Mouse (Mus musculus) hindbrain, embryonic 15.5 days (tissue): ENCODE results near the gene Asap3. TPM values are rescaled to one million over a fixed set of nuclear protein-coding genes. Genes with fewer than 3 reads are reported as not detected.

ENCODE experiments used
- ATAC-seq: fragments of 200-750 bp; cut with Nextera tagmentation; 2 replicates; pipeline ENCODE4 v1.8.0; 2017; ENCODE audit warnings: low read depth, moderate number of reproducible peaks, moderate TSS enrichment; ENCODE audit not compliant: low FRiP score
- H3K27ac ChIP-seq: fragments of 300-500 bp; sonication (generic); replicated peaks from 2 replicates; pipeline ENCODE4 v1.5.1; 2015; ENCODE audit warnings: mild to moderate bottlenecking, inconsistent platforms
- H3K27me3 ChIP-seq: fragments of 300-500 bp; sonication (generic); 2 replicates; pipeline ENCODE4 v1.6.1; 2015; ENCODE audit warnings: control low read depth, inconsistent platforms
- H3K36me3 ChIP-seq: fragments of 300-500 bp; sonication (generic); 2 replicates; pipeline ENCODE4 v1.6.1; 2015; ENCODE audit warnings: control low read depth, inconsistent platforms
- H3K4me1 ChIP-seq: fragments of 300-500 bp; sonication (generic); replicated peaks from 2 replicates; pipeline ENCODE4 v1.6.1; 2015; ENCODE audit warnings: control low read depth, inconsistent platforms
- H3K4me2 ChIP-seq: fragments of 300-500 bp; sonication (generic); 2 replicates; pipeline ENCODE4 v1.6.1; 2015; ENCODE audit warnings: moderate library complexity, mild to moderate bottlenecking, inconsistent platforms
- H3K4me3 ChIP-seq: fragments of 300-500 bp; sonication (generic); 2 replicates; pipeline ENCODE4 v1.5.1; 2015; ENCODE audit warnings: mild to moderate bottlenecking, inconsistent platforms
- H3K9ac ChIP-seq: fragments of 300-500 bp; sonication (generic); 2 replicates; pipeline ENCODE4 v1.6.1; 2015; ENCODE audit warnings: inconsistent platforms
- H3K9me3 ChIP-seq: fragments of 300-500 bp; sonication (generic); 2 replicates; pipeline ENCODE4 v1.6.1; 2016; ENCODE audit warnings: control low read depth, inconsistent platforms
- WGBS: fragments of 180-500 bp; shearing (Covaris S2); methylation state at CpG from one replicate; pipeline ENCODE4 v1.1.7; 2015; 5-methylcytosine and 5-hydroxymethylcytosine counted together
- polyA plus RNA-seq: library from polyadenylated mRNA; unstranded; fragments of >200 nt; fragmentation: Nextera tagmentation; extraction: Ambion mirVana; gene quantifications from 2 replicates; pipeline ENCODE4 v1.2.1, GENCODE M21; 2015

The Asap3 gene
- polyA plus RNA-seq, 1 experiment from 2014 or later = 5.8 TPM

GRCm38 (mm10) chr4:136174216-136175193 lies 31.7 kb upstream of the Asap3 start:
- no peaks in the 10 kb centered on the region for H3K27me3 ChIP-seq
- no peak for ATAC-seq
- H3K4me1 ChIP-seq = peaks cover 28% of the 10 kb centered on the region
- H3K4me3 ChIP-seq = no peak overlapping the region
- H3K36me3 ChIP-seq = no peaks in the 10 kb centered on the region
- no peak overlapping the region for H3K27ac ChIP-seq
- no peak overlapping the region for H3K9ac ChIP-seq
- H3K9me3 ChIP-seq = no peaks in the 10 kb centered on the region
- WGBS = 60% methylated on average over 13 of the region's 13 CpGs
- H3K4me2 ChIP-seq = peak overlapping the region; percentile 100; the same call in 1 of the 2 replicates

- no peak overlapping the region for H3K4me3 ChIP-seq
- H3K27me3 ChIP-seq = no peaks in the 10 kb centered on the region
- H3K9ac ChIP-seq = no peak overlapping the region
- H3K4me2 ChIP-seq = no peak overlapping the region
- H3K9me3 ChIP-seq = no peaks in the 10 kb centered on the region
- WGBS = 72% methylated on average over 10 of the region's 10 CpGs
- ATAC-seq = no peak
- peaks cover 42% of the 10 kb centered on the region for H3K4me1 ChIP-seq
- H3K27ac ChIP-seq = no peak overlapping the region
- H3K36me3 ChIP-seq = no peaks in the 10 kb centered on the region
Observed at GRCm38 (mm10) chr4:136176022-136176552, 30.1 kb upstream of the Asap3 start.

GRCm38 (mm10) chr4:136177244-136177611 lies 28.9 kb upstream of the Asap3 start:
- peaks cover 43% of the 10 kb centered on the region for H3K4me1 ChIP-seq
- H3K36me3 ChIP-seq = no peaks in the 10 kb centered on the region
- no peak overlapping the region for H3K9ac ChIP-seq
- no peak overlapping the region for H3K4me2 ChIP-seq
- no peaks in the 10 kb centered on the region for H3K27me3 ChIP-seq
- no peak overlapping the region for H3K4me3 ChIP-seq
- H3K27ac ChIP-seq = 0 out of 2 replicates have a peak overlapping the region, but pooled peaks have one; percentile 53
- ATAC-seq = no peak
- WGBS = 38% methylated on average over 8 of the region's 8 CpGs
- H3K9me3 ChIP-seq = no peaks in the 10 kb centered on the region

- H3K4me2 ChIP-seq = no peak overlapping the region
- no peaks in the 10 kb centered on the region for H3K27me3 ChIP-seq
- H3K4me3 ChIP-seq = no peak overlapping the region
- H3K4me1 ChIP-seq = peaks cover 36% of the 10 kb centered on the region
- ATAC-seq = no peak
- no peaks in the 10 kb centered on the region for H3K36me3 ChIP-seq
- H3K27ac ChIP-seq = peak overlapping the region; percentile 53; the same call in 1 of the 2 replicates
- WGBS = 24% methylated on average over 11 of the region's 11 CpGs
- no peaks in the 10 kb centered on the region for H3K9me3 ChIP-seq
- H3K9ac ChIP-seq = no peak overlapping the region
Observed at GRCm38 (mm10) chr4:136177612-136178474, 28.3 kb upstream of the Asap3 start.

GRCm38 (mm10) chr4:136178475-136178921 lies 27.7 kb upstream of the Asap3 start:
- Histone ChIP-seq H3K4me1 (peaks cover 31% of the 10 kb centered on the region), H3K4me3 (no peak overlapping the region), H3K36me3 (no peaks in the 10 kb centered on the region), H3K4me2 (no peak overlapping the region), H3K27ac (no peak overlapping the region), H3K9ac (no peak overlapping the region), H3K9me3 (no peaks in the 10 kb centered on the region), H3K27me3 (no peaks in the 10 kb centered on the region)
- WGBS = 86% methylated on average over 12 of the region's 12 CpGs
- no peak for ATAC-seq

GRCm38 (mm10) chr4:136179456-136179855 lies 26.7 kb upstream of the Asap3 start:
- H3K4me3 ChIP-seq = no peak overlapping the region
- no peaks in the 10 kb centered on the region for H3K36me3 ChIP-seq
- peak overlapping the region; percentile 66; the same call in 1 of the 2 replicates for H3K4me2 ChIP-seq
- 92% methylated on average over 7 of the region's 7 CpGs for WGBS
- peaks cover 31% of the 10 kb centered on the region for H3K4me1 ChIP-seq
- H3K9me3 ChIP-seq = no peaks in the 10 kb centered on the region
- H3K9ac ChIP-seq = no peak overlapping the region
- H3K27ac ChIP-seq = no peak overlapping the region
- H3K27me3 ChIP-seq = no peaks in the 10 kb centered on the region
- ATAC-seq = no peak

GRCm38 (mm10) chr4:136179998-136180397 lies 26.2 kb upstream of the Asap3 start:
- H3K4me1 ChIP-seq = peaks cover 31% of the 10 kb centered on the region
- peak overlapping the region; percentile 39 for H3K4me3 ChIP-seq
- H3K27me3 ChIP-seq = no peaks in the 10 kb centered on the region
- peak overlapping the region; percentile 55 for H3K27ac ChIP-seq
- no peaks in the 10 kb centered on the region for H3K9me3 ChIP-seq
- H3K9ac ChIP-seq = peak overlapping the region; percentile 39
- H3K36me3 ChIP-seq = no peaks in the 10 kb centered on the region
- 2% methylated on average over 15 of the region's 15 CpGs for WGBS
- ATAC-seq = 0 out of 2 replicates have a peak, but pooled peaks have one; percentile 27
- peak overlapping the region; percentile 66 for H3K4me2 ChIP-seq

GRCm38 (mm10) chr4:136180408-136181330 lies 25.5 kb upstream of the Asap3 start:
- 23% methylated on average over 23 of the region's 23 CpGs for WGBS
- Histone ChIP-seq H3K4me3 (peak overlapping the region; percentile 39), H3K4me2 (peak overlapping the region; percentile 66), H3K27ac (peak overlapping the region; percentile 55), H3K9ac (peak overlapping the region; percentile 39), H3K27me3 (no peaks in the 10 kb centered on the region), H3K4me1 (peaks cover 31% of the 10 kb centered on the region), H3K36me3 (no peaks in the 10 kb centered on the region), H3K9me3 (no peaks in the 10 kb centered on the region)
- ATAC-seq = peak; percentile 87

- Histone ChIP-seq H3K4me1 (peaks cover 31% of the 10 kb centered on the region), H3K27me3 (no peaks in the 10 kb centered on the region), H3K27ac (no peak overlapping the region), H3K9ac (no peak overlapping the region), H3K9me3 (no peaks in the 10 kb centered on the region), H3K36me3 (no peaks in the 10 kb centered on the region), H3K4me3 (no peak overlapping the region), H3K4me2 (peak overlapping the region; percentile 66)
- WGBS = 31% methylated on average over 12 of the region's 12 CpGs
- ATAC-seq = no peak
Observed at GRCm38 (mm10) chr4:136181367-136181766, 24.8 kb upstream of the Asap3 start.

- Histone ChIP-seq H3K27ac (no peak overlapping the region), H3K9ac (no peak overlapping the region), H3K27me3 (no peaks in the 10 kb centered on the region), H3K9me3 (no peaks in the 10 kb centered on the region), H3K36me3 (no peaks in the 10 kb centered on the region), H3K4me1 (peaks cover 12% of the 10 kb centered on the region), H3K4me2 (no peak overlapping the region), H3K4me3 (no peak overlapping the region)
- 87% methylated on average over 9 of the region's 9 CpGs for WGBS
- ATAC-seq = no peak
Observed at GRCm38 (mm10) chr4:136185375-136185774, 20.8 kb upstream of the Asap3 start.

- H3K9me3 ChIP-seq = no peaks in the 10 kb centered on the region
- no peaks in the 10 kb centered on the region for H3K27me3 ChIP-seq
- H3K4me2 ChIP-seq = no peak overlapping the region
- no peak for ATAC-seq
- H3K27ac ChIP-seq = no peak overlapping the region
- 87% methylated on average over 8 of the region's 8 CpGs for WGBS
- no peak overlapping the region for H3K9ac ChIP-seq
- no peaks in the 10 kb centered on the region for H3K36me3 ChIP-seq
- no peak overlapping the region for H3K4me3 ChIP-seq
- 0 out of 2 replicates have a peak, but pooled peaks cover 2% of the 10 kb centered on the region for H3K4me1 ChIP-seq
Observed at GRCm38 (mm10) chr4:136186315-136186714, 19.9 kb upstream of the Asap3 start.
